Mouse (Mus musculus): ENCODE data around the gene Tbx15. TPM values are rescaled to one million over a fixed set of nuclear protein-coding genes. Genes with fewer than 3 reads are reported as not detected.

Tbx15 gene
- polyA plus RNA-seq, 1 experiment from 2014 or later: not detected

DNA sequence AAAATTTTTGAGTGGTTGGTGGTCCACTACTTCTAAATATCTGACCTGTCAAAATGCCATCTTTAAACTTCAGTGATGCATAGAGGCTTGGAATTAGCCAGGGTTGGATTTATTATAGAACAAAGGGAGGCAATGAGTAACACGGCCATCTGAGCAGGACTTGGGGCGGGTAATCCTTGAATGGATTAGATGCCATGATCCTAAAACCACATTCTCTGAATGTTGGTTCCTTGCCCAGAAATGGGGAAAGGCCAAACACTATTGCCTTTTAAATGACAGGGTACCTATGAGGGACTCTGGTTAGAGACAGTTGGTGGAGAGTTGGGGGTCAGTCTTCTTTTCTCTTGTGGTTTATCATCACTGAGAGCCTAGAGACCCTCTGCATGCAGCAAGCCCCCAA is 55.1 kb downstream of the Tbx15 start:
- Histone ChIP-seq H3K9me3 (replicated peaks; ENCODE audit: low read length) (no peaks in the 10 kb centered on the region), H3K4me2 (ENCODE audit: low read length) (no peak overlapping the region), H3K9ac (ENCODE audit: low read depth, low read length) (no peak overlapping the region), H3K4me3 (replicated peaks; ENCODE audit: low read depth, low read length) (no peak overlapping the region), H3K36me3 (ENCODE audit: insufficient read depth, low read length) (no peaks in the 10 kb centered on the region), H3K4me1 (replicated peaks; ENCODE audit: insufficient read depth, low read length) (no peaks in the 10 kb centered on the region), H3K27ac (no peak overlapping the region), H3K27me3 (ENCODE audit: insufficient read depth, low read length) (no peaks in the 10 kb centered on the region)
- no peak for TF ChIP-seq CTCF (IDR thresholded peaks at IDR 0.05; ENCODE audit: low read depth)
- WGBS: 80% methylated on average over 2 of the region's 2 CpGs
- ATAC-seq (replicated peaks; ENCODE audit: low FRiP score, low read depth) (no peak), DNase-seq (ENCODE audit: low spot score) (no peak)

DNA sequence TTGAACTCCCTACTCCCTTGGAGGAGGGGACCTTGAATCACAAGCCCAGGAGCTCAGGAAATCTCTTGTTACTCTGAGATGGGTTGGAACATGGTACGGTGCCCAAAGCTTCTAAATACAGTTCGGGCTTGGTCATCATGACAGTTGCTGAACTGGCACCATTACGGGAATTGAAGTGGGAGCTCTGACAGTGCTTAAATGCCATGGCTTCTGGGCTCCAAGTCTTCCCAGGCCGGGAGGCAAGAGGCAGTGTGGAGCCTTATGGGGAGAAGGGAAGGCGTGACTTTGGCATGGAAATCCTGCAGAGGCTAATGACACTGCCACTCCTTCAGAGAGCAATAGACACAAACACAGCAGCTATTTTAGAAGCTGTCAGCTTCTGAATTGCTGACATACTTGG is 56.0 kb downstream of the Tbx15 start:
- H3K9ac ChIP-seq (ENCODE audit: low read depth, low read length): no peak overlapping the region
- no peaks in the 10 kb centered on the region for H3K9me3 ChIP-seq (replicated peaks; ENCODE audit: low read length)
- no peaks in the 10 kb centered on the region for H3K27me3 ChIP-seq (ENCODE audit: insufficient read depth, low read length)
- ATAC-seq (replicated peaks; ENCODE audit: low FRiP score, low read depth): no peak
- H3K36me3 ChIP-seq (ENCODE audit: insufficient read depth, low read length): no peaks in the 10 kb centered on the region
- H3K4me1 ChIP-seq (replicated peaks; ENCODE audit: insufficient read depth, low read length): no peaks in the 10 kb centered on the region
- H3K4me2 ChIP-seq (ENCODE audit: low read length): no peak overlapping the region
- WGBS: 74% methylated on average over 5 of the region's 5 CpGs
- no peak for DNase-seq (ENCODE audit: low spot score)
- TF ChIP-seq CTCF (IDR thresholded peaks at IDR 0.05; ENCODE audit: low read depth): no peak
- H3K4me3 ChIP-seq (replicated peaks; ENCODE audit: low read depth, low read length): no peak overlapping the region
- no peak overlapping the region for H3K27ac ChIP-seq

DNA sequence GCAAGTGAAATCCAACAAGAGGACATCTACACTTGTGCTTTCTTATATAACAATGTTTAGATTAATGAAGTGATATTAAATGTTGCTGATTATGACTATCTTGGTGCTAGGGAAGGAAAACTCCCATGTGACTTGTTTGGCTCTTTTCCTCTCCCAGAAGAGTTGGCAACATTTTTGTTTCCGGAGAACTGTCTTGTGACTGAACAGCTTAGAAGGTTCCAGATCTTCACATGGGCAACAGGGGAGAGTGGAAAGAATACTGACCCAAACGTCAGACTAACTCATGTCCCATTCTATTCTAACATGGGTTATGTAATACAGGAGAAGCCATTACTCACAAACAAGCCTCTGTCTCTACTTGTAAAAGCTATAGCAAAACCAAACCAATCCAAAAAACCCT is 60.7 kb downstream of the Tbx15 start:
- no peak for TF ChIP-seq CTCF (IDR thresholded peaks at IDR 0.05; ENCODE audit: low read depth)
- ATAC-seq (replicated peaks; ENCODE audit: low FRiP score, low read depth) (no peak), DNase-seq (ENCODE audit: low spot score) (no peak)
- Histone ChIP-seq H3K4me2 (ENCODE audit: low read length) (no peak overlapping the region), H3K27me3 (ENCODE audit: insufficient read depth, low read length) (no peaks in the 10 kb centered on the region), H3K4me3 (replicated peaks; ENCODE audit: low read depth, low read length) (no peak overlapping the region), H3K9ac (ENCODE audit: low read depth, low read length) (no peak overlapping the region), H3K27ac (no peak overlapping the region), H3K36me3 (ENCODE audit: insufficient read depth, low read length) (no peaks in the 10 kb centered on the region), H3K9me3 (replicated peaks; ENCODE audit: low read length) (no peaks in the 10 kb centered on the region), H3K4me1 (replicated peaks; ENCODE audit: insufficient read depth, low read length) (no peaks in the 10 kb centered on the region)
- WGBS: 79% methylated on average over 2 of the region's 2 CpGs

DNA sequence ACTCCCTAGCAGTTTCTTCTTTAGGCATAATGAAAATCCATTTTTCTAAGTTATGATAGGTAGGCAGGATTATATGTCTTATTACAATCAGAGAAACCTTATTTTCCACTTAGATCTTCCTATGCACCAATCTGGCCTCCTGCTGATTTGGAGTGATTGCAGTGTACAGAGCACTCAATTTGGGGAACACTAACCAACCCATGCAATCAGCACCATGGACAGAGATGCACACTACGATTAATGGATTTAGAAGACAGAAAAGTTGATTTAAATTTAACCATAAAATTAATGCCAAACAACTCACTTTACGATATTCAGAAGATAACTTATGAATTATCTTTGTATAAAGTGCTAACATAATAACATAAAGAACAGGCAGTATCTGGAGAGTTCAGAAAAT is 70.7 kb downstream of the Tbx15 start:
- 20% methylated on average over 2 of the region's 2 CpGs for WGBS
- 0 out of 2 replicates have a peak, but pooled peaks cover 3% of the 10 kb centered on the region for H3K27me3 ChIP-seq (ENCODE audit: insufficient read depth, low read length)
- DNase-seq (ENCODE audit: low spot score) (peak; percentile 64), ATAC-seq (replicated peaks; ENCODE audit: low FRiP score, low read depth) (no peak)
- H3K4me3 ChIP-seq (replicated peaks; ENCODE audit: low read depth, low read length): no peak overlapping the region
- H3K36me3 ChIP-seq (ENCODE audit: insufficient read depth, low read length): no peaks in the 10 kb centered on the region
- H3K4me1 ChIP-seq (replicated peaks; ENCODE audit: insufficient read depth, low read length): no peaks in the 10 kb centered on the region
- H3K9me3 ChIP-seq (replicated peaks; ENCODE audit: low read length): no peaks in the 10 kb centered on the region
- H3K4me2 ChIP-seq (ENCODE audit: low read length): no peak overlapping the region
- H3K9ac ChIP-seq (ENCODE audit: low read depth, low read length): no peak overlapping the region
- H3K27ac ChIP-seq: no peak overlapping the region
- TF ChIP-seq CTCF (IDR thresholded peaks at IDR 0.05; ENCODE audit: low read depth): no peak

DNA sequence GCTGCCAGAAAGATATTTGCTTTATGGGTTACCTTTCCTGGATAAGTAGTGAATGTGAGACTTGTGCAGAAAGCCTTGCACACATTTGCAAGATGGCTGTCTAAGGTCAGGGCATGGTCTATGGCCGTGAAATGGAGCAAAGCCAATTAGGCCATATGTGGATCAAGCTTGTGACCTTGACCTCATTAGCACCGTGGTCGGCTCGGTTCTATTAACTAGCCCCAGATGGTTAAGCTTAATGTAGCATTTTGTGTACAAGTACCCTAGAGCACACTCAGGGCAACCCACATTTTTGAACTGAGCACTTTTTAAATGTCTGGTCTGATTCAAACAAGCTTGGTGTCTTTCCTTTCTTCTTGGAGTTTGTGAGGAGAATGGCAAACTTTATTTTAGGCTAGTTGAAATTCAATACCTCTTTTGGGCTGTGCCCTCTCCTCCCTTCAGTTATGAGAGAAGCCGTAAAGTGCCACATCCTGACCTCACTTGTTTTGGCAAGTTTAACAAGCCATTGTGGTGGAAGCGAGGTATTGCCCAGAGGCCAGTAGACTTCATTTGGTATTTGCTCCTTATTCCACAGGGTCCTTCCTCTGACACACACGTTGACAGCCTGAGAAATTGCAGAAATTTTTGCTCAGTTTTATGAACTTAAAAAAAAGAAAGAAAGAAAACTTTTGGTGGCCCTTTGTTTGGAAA is 71.9 kb downstream of the Tbx15 start:
- H3K27me3 ChIP-seq (ENCODE audit: insufficient read depth, low read length): 0 out of 2 replicates have a peak, but pooled peaks cover 3% of the 10 kb centered on the region
- H3K4me3 ChIP-seq (replicated peaks; ENCODE audit: low read depth, low read length): no peak overlapping the region
- WGBS: 15% methylated on average over 7 of the region's 7 CpGs
- DNase-seq (ENCODE audit: low spot score) (no peak), ATAC-seq (replicated peaks; ENCODE audit: low FRiP score, low read depth) (no peak)
- H3K9ac ChIP-seq (ENCODE audit: low read depth, low read length): no peak overlapping the region
- no peaks in the 10 kb centered on the region for H3K9me3 ChIP-seq (replicated peaks; ENCODE audit: low read length)
- H3K4me2 ChIP-seq (ENCODE audit: low read length): no peak overlapping the region
- H3K36me3 ChIP-seq (ENCODE audit: insufficient read depth, low read length): no peaks in the 10 kb centered on the region
- no peak for TF ChIP-seq CTCF (IDR thresholded peaks at IDR 0.05; ENCODE audit: low read depth)
- H3K4me1 ChIP-seq (replicated peaks; ENCODE audit: insufficient read depth, low read length): no peaks in the 10 kb centered on the region
- no peak overlapping the region for H3K27ac ChIP-seq

DNA sequence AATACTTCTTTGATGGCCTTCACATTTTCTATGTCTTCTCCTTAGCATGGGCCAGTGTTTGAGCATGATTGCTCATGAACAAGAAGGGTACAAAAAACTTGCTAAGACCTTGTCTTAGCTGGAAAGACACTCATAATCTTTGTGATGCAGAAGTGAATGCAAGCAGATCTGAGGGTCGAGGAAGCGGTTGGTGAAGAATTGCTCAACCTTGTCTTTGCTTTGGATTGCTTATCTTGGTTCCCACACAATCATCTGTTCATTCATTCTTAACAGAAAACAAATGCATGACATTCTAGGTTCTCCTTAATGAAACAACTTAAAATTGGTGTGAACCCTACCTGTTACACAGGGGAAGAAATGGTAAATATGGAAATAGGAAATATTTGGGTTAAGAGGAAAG is 82.2 kb downstream of the Tbx15 start:
- DNase-seq (ENCODE audit: low spot score) (no peak), ATAC-seq (replicated peaks; ENCODE audit: low FRiP score, low read depth) (no peak)
- Histone ChIP-seq H3K9me3 (replicated peaks; ENCODE audit: low read length) (no peaks in the 10 kb centered on the region), H3K4me1 (replicated peaks; ENCODE audit: insufficient read depth, low read length) (no peaks in the 10 kb centered on the region), H3K4me3 (replicated peaks; ENCODE audit: low read depth, low read length) (no peak overlapping the region), H3K27ac (no peak overlapping the region), H3K4me2 (ENCODE audit: low read length) (no peak overlapping the region), H3K27me3 (ENCODE audit: insufficient read depth, low read length) (no peaks in the 10 kb centered on the region), H3K36me3 (ENCODE audit: insufficient read depth, low read length) (no peaks in the 10 kb centered on the region), H3K9ac (ENCODE audit: low read depth, low read length) (no peak overlapping the region)
- no peak for TF ChIP-seq CTCF (IDR thresholded peaks at IDR 0.05; ENCODE audit: low read depth)
- 93% methylated on average over 2 of the region's 2 CpGs for WGBS

DNA sequence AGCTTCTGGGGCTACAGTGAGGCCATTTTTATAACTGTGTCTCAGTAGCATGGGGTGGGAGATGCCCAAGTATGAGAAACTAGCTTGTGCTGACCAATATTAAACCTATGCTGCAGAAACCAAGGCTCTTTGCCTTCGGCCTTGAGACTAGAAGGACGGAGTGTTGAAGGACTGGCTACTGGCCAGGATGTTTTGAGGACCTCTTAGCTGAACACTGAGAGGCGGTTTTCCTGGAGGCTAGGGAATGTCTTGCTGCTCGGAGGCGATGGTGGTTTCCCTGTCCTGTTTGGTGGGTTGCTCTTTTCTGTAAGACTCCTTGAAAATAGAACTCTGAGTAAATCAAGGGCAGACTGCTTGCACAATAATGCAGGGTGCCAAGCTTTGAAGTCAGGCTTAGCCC is 89.1 kb downstream of the Tbx15 start:
- Histone ChIP-seq H3K4me2 (ENCODE audit: low read length) (no peak overlapping the region), H3K9me3 (replicated peaks; ENCODE audit: low read length) (no peaks in the 10 kb centered on the region), H3K27ac (no peak overlapping the region), H3K4me1 (replicated peaks; ENCODE audit: insufficient read depth, low read length) (no peaks in the 10 kb centered on the region), H3K36me3 (ENCODE audit: insufficient read depth, low read length) (no peaks in the 10 kb centered on the region), H3K27me3 (ENCODE audit: insufficient read depth, low read length) (no peaks in the 10 kb centered on the region), H3K9ac (ENCODE audit: low read depth, low read length) (no peak overlapping the region), H3K4me3 (replicated peaks; ENCODE audit: low read depth, low read length) (no peak overlapping the region)
- 85% methylated on average over 5 of the region's 5 CpGs for WGBS
- no peak for DNase-seq (ENCODE audit: low spot score)
- no peak for TF ChIP-seq CTCF (IDR thresholded peaks at IDR 0.05; ENCODE audit: low read depth)
- no peak for ATAC-seq (replicated peaks; ENCODE audit: low FRiP score, low read depth)

Data from kidney, postnatal 0 days (tissue).